Mouse (Mus musculus): ENCODE results near the gene Tmem29. TPM values are rescaled to one million over a fixed set of nuclear protein-coding genes. Genes with fewer than 3 reads are reported as not detected.

Tmem29 gene
- polyA plus RNA-seq (2012; rRNA removed), result 1.1 and 1.5 TPM in 2 replicates

GRCm38 (mm10) chrX:150458766-150459350, at the start of gene Tmem29:
TSS of gene Tmem29 (minus strand) at chrX:150459154.

Other genes with a start within 250 kb of the Tmem29 start
- 1.4 and 6.2 TPM in 2 replicates for gene Alas2, start 88.2 kb upstream of the Tmem29 start, polyA plus RNA-seq (2012; rRNA removed)
- 1.5 and 1.6 TPM in 2 replicates for gene Pfkfb1, start 129.1 kb upstream of the Tmem29 start, polyA plus RNA-seq (2012; rRNA removed)
- gene Apex2, start 130.7 kb upstream of the Tmem29 start, polyA plus RNA-seq (2012; rRNA removed), result 5.7 and 6.4 TPM in 2 replicates
- gene Tro, start 198.4 kb upstream of the Tmem29 start, polyA plus RNA-seq (2012; rRNA removed), result 1.3 and 1.4 TPM in 2 replicates

Measured in colon, adult 2 months (tissue).